Mouse (Mus musculus) brain, adult 2 months (tissue): Measurements from ENCODE around the gene Olfr849.

Experiments used
- DNase-seq: peaks from one replicate; pipeline ENCODE4 v3.0.0; 2011; ENCODE audit warnings: low read depth, low spot score

The Olfr849 gene

GRCm38 (mm10) chr9:19439966-19440365 lies at the start of gene Olfr849:
Olfr849 (plus strand) TSS chr9:19440266.
- DNase-seq, result no peak

GRCm38 (mm10) chr9:19478148-19478547 lies 38.1 kb downstream of the Olfr849 start, which contains the start of gene Olfr850:
Olfr850 (minus strand) TSS chr9:19478248.
- no peak for DNase-seq

GRCm38 (mm10) chr9:19492995-19493394 lies 52.9 kb downstream of the Olfr849 start, which contains the start of gene Olfr851:
Olfr851 (plus strand) TSS chr9:19493295.
- no peak for DNase-seq
